Mouse (Mus musculus) kidney, postnatal 4 days (tissue): Measurements from ENCODE around the gene 4930430F08Rik.
"Not testable (repeated sequence)": the region's sequence is repeated elsewhere in the genome, so short reads cannot be mapped to it uniquely, and the experiment has no call there.

Source experiments
- DNase-seq, 2 experiments: peaks; one replicate each; pipeline ENCODE4 v3.0.0; 2021; ENCODE audit warnings: mixed read lengths in 2 of 2

Gene 4930430F08Rik

GRCm38 (mm10) chr10:100590323-100590722 lies at the start of gene 4930430F08Rik, which contains the start of gene 1700017N19Rik:
4930430F08Rik (minus strand) TSS chr10:100590423.
1700017N19Rik (plus strand) TSS chr10:100590484.
- DNase-seq = no peak

- DNase-seq = peak; percentile 67 to 72
Measured at GRCm38 (mm10) chr10:100629762-100630438, 39.7 kb upstream of the 4930430F08Rik start.

- DNase-seq = no peak
Measured at GRCm38 (mm10) chr10:100622494-100622893, 32.3 kb upstream of the 4930430F08Rik start.

GRCm38 (mm10) chr10:100620040-100620439 lies 29.8 kb upstream of the 4930430F08Rik start:
- DNase-seq = no peak

- no peak for DNase-seq
Measured at GRCm38 (mm10) chr10:100619474-100619873, 29.3 kb upstream of the 4930430F08Rik start.

GRCm38 (mm10) chr10:100617233-100617903 lies 27.1 kb upstream of the 4930430F08Rik start:
- no peak for DNase-seq

- DNase-seq = no peak
Measured at GRCm38 (mm10) chr10:100604254-100604653, 14.0 kb upstream of the 4930430F08Rik start.

GRCm38 (mm10) chr10:100603511-100603910 lies 13.3 kb upstream of the 4930430F08Rik start:
- no peak for DNase-seq

GRCm38 (mm10) chr10:100598339-100598738 lies 8.1 kb upstream of the 4930430F08Rik start:
- no peak for DNase-seq

- peak; percentile 93 to 94 for DNase-seq
Measured at GRCm38 (mm10) chr10:100588932-100589388, 1.3 kb downstream of the 4930430F08Rik start.

GRCm38 (mm10) chr10:100588524-100588923 lies 1.7 kb downstream of the 4930430F08Rik start:
- DNase-seq = no peak

- DNase-seq = no peak
Measured at GRCm38 (mm10) chr10:100584178-100584577, 6.0 kb downstream of the 4930430F08Rik start.

- no peak for DNase-seq
Measured at GRCm38 (mm10) chr10:100575294-100575693, 14.9 kb downstream of the 4930430F08Rik start.

- no peak for DNase-seq
Measured at GRCm38 (mm10) chr10:100574505-100575149, 15.6 kb downstream of the 4930430F08Rik start.

- no peak for DNase-seq
Measured at GRCm38 (mm10) chr10:100571707-100572106, 18.5 kb downstream of the 4930430F08Rik start.

GRCm38 (mm10) chr10:100564112-100564511 lies 26.1 kb downstream of the 4930430F08Rik start:
- no peak for DNase-seq

GRCm38 (mm10) chr10:100560194-100560883 lies 29.9 kb downstream of the 4930430F08Rik start:
- DNase-seq = not testable (repeated sequence)

GRCm38 (mm10) chr10:100556566-100557175 lies 33.6 kb downstream of the 4930430F08Rik start:
- DNase-seq = no peak

- no peak for DNase-seq
Measured at GRCm38 (mm10) chr10:100524499-100525390, 65.5 kb downstream of the 4930430F08Rik start.

GRCm38 (mm10) chr10:100522330-100522729 lies 67.9 kb downstream of the 4930430F08Rik start:
- no peak for DNase-seq
